Mouse (Mus musculus): Measurements from ENCODE around the gene Washc4.

DNA sequence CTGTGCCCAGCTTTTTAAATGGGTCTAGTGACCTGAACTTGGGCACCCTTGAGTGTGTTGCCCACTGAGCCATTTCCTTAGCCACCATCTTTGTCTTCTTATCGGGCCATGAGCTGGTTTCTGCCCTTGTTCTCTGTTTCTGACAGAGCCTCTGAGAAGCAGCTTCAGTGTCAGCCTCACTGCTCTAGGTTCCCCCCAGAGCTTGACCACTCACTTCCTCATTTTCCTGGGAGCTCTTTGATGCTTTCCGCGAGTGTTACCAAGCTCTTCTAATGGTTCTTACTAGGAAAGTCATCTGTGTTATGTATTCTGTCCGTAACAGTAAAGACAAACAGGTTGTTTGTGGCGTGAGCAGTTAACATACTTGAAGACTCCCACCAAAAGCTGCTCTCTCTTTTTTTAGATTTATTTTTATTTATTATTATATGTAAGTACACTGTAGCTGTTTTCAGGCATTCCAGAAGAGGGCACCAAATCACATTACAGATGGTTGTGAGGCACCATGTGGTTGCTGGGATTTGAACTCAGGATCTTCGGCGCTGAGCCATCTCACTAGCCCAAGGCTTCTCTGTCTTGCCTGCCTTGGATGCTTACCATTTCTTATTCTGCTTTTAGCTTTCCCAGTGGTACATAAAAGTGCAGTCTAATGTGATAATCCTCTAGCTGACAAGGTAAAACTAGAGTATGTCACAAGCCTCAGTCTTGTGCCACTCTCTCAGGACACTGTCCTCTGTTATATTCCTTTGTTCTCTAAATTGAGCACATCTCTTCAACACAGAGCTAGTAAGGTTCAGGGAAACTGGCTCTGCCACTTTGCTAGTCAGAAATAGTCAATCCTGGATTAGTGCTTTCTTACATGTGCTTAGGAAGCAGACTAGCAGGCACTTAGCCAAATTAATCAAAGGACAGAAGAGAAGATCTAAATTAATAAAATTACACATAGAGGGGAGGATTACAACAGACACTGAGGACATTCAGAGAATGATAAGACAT lies 22.2 kb downstream of the Washc4 start:
- TF ChIP-seq POLR2A (IDR thresholded peaks at IDR 0.05; ENCODE audit: insufficient read depth, low read depth, low read length): no peak
- no peak for TF ChIP-seq CTCF (IDR thresholded peaks at IDR 0.05; ENCODE audit: insufficient read depth, low read depth, low read length)
